Mouse (Mus musculus): ENCODE results near the gene Grrp1. TPM values are rescaled to one million over a fixed set of nuclear protein-coding genes. Genes with fewer than 3 reads are reported as not detected.

Gene Grrp1
- polyA plus RNA-seq, 1 experiment from 2014 or later, result 4.2 TPM

GRCm38 (mm10) chr4:134288397-134289256, 34.7 kb upstream of the Grrp1 start:
- H3K4me2 ChIP-seq (replicated peaks; ENCODE audit: low read depth), result peak overlapping the region; percentile 82
- H3K27ac ChIP-seq (replicated peaks), result no peak overlapping the region; the same call in 1 of the 2 replicates
- H3K4me3 ChIP-seq (ENCODE audit: low read depth, low read length), result peak overlapping the region; percentile 95; the same call in 1 of the 2 replicates
- 20% methylated on average over 11 of the region's 11 CpGs for WGBS
- TF ChIP-seq CTCF (IDR thresholded peaks at IDR 0.05; ENCODE audit: low read depth), result no peak
- TF ChIP-seq EP300 (optimal IDR thresholded peaks at IDR 0.05), result no peak
- no peaks in the 10 kb centered on the region for H3K9me3 ChIP-seq (ENCODE audit: control insufficient read depth, low read length)
- DNase-seq (ENCODE audit: low spot score) (no peak), ATAC-seq (ENCODE audit: low FRiP score, low TSS enrichment) (no peak)
- H3K27me3 ChIP-seq (ENCODE audit: control insufficient read depth, insufficient read depth, low read length), result no peaks in the 10 kb centered on the region
- no peaks in the 10 kb centered on the region for H3K36me3 ChIP-seq (ENCODE audit: control insufficient read depth, insufficient read depth, low read length)
- H3K4me1 ChIP-seq (replicated peaks; ENCODE audit: control insufficient read depth, insufficient read depth), result 0 out of 2 replicates have a peak, but pooled peaks cover 3% of the 10 kb centered on the region
- H3K9ac ChIP-seq (ENCODE audit: low read length), result peak overlapping the region; percentile 97

- Histone ChIP-seq H3K4me2 (replicated peaks; ENCODE audit: low read depth) (peak within 1 kb of the TSS; percentile 96), H3K9me3 (ENCODE audit: control insufficient read depth, low read length) (no peaks in the 10 kb centered on the region), H3K9ac (ENCODE audit: low read length) (peak within 1 kb of the TSS; percentile 97), H3K27me3 (ENCODE audit: control insufficient read depth, insufficient read depth, low read length) (no peaks in the 10 kb centered on the region), H3K4me1 (replicated peaks; ENCODE audit: control insufficient read depth, insufficient read depth) (0 out of 2 replicates have a peak, but pooled peaks cover 3% of the 10 kb centered on the region), H3K27ac (replicated peaks) (peak within 1 kb of the TSS; percentile 99), H3K36me3 (ENCODE audit: control insufficient read depth, insufficient read depth, low read length) (no peaks in the 10 kb centered on the region), H3K4me3 (ENCODE audit: low read depth, low read length) (peak within 1 kb of the TSS; percentile 95)
- under 1% methylated on average over 41 of the region's 43 CpGs for WGBS
- peak; percentile 85 for DNase-seq (ENCODE audit: low spot score)
- peak; percentile 83 for ATAC-seq (ENCODE audit: low FRiP score, low TSS enrichment)
- TF ChIP-seq CTCF (IDR thresholded peaks at IDR 0.05; ENCODE audit: low read depth) (0 out of 2 replicates have a peak, but pooled peaks have one; percentile 6), EP300 (optimal IDR thresholded peaks at IDR 0.05) (no peak)
Measured at GRCm38 (mm10) chr4:134287575-134288025, 33.7 kb upstream of the Grrp1 start, which contains the start of gene Pdik1l. Gene Pdik1l, minus strand, starts transcription at chr4:134287895.

GRCm38 (mm10) chr4:134287168-134287564, 33.3 kb upstream of the Grrp1 start:
- Histone ChIP-seq H3K9ac (ENCODE audit: low read length) (peak overlapping the region; percentile 97), H3K4me1 (replicated peaks; ENCODE audit: control insufficient read depth, insufficient read depth) (0 out of 2 replicates have a peak, but pooled peaks cover 3% of the 10 kb centered on the region), H3K27ac (replicated peaks) (peak overlapping the region; percentile 99), H3K4me3 (ENCODE audit: low read depth, low read length) (peak overlapping the region; percentile 95), H3K9me3 (ENCODE audit: control insufficient read depth, low read length) (no peaks in the 10 kb centered on the region), H3K36me3 (ENCODE audit: control insufficient read depth, insufficient read depth, low read length) (peaks cover under 1% of the 10 kb centered on the region; the same call in 1 of the 2 replicates), H3K4me2 (replicated peaks; ENCODE audit: low read depth) (peak overlapping the region; percentile 96), H3K27me3 (ENCODE audit: control insufficient read depth, insufficient read depth, low read length) (no peaks in the 10 kb centered on the region)
- DNase-seq (ENCODE audit: low spot score) (peak; percentile 97), ATAC-seq (ENCODE audit: low FRiP score, low TSS enrichment) (peak; percentile 92)
- under 1% methylated on average over 53 of the region's 59 CpGs for WGBS
- TF ChIP-seq CTCF (IDR thresholded peaks at IDR 0.05; ENCODE audit: low read depth), result peak; percentile 56; the same call in 1 of the 2 replicates
- no peak for TF ChIP-seq EP300 (optimal IDR thresholded peaks at IDR 0.05)

- WGBS, result 1% methylated on average over 54 of the region's 59 CpGs
- no peak for TF ChIP-seq CTCF (IDR thresholded peaks at IDR 0.05; ENCODE audit: low read depth)
- TF ChIP-seq EP300 (optimal IDR thresholded peaks at IDR 0.05), result no peak
- DNase-seq (ENCODE audit: low spot score) (peak; percentile 59), ATAC-seq (ENCODE audit: low FRiP score, low TSS enrichment) (peak; percentile 49)
- H3K4me3 ChIP-seq (ENCODE audit: low read depth, low read length), result peak overlapping the region; percentile 95
- H3K9ac ChIP-seq (ENCODE audit: low read length), result peak overlapping the region; percentile 94
- peak overlapping the region; percentile 96 for H3K4me2 ChIP-seq (replicated peaks; ENCODE audit: low read depth)
- H3K27ac ChIP-seq (replicated peaks), result peak overlapping the region; percentile 89
- H3K9me3 ChIP-seq (ENCODE audit: control insufficient read depth, low read length), result no peaks in the 10 kb centered on the region
- H3K4me1 ChIP-seq (replicated peaks; ENCODE audit: control insufficient read depth, insufficient read depth), result 0 out of 2 replicates have a peak, but pooled peaks cover 3% of the 10 kb centered on the region
- peaks cover 6% of the 10 kb centered on the region; the same call in 1 of the 2 replicates for H3K36me3 ChIP-seq (ENCODE audit: control insufficient read depth, insufficient read depth, low read length)
- no peaks in the 10 kb centered on the region for H3K27me3 ChIP-seq (ENCODE audit: control insufficient read depth, insufficient read depth, low read length)
Measured at GRCm38 (mm10) chr4:134286226-134287167, 32.6 kb upstream of the Grrp1 start.

- ATAC-seq (ENCODE audit: low FRiP score, low TSS enrichment) (no peak), DNase-seq (ENCODE audit: low spot score) (peak; percentile 52)
- no peak overlapping the region for H3K27ac ChIP-seq (replicated peaks)
- H3K4me1 ChIP-seq (replicated peaks; ENCODE audit: control insufficient read depth, insufficient read depth), result 0 out of 2 replicates have a peak, but pooled peaks cover 3% of the 10 kb centered on the region
- 75% methylated on average over 2 of the region's 2 CpGs for WGBS
- no peak overlapping the region for H3K9ac ChIP-seq (ENCODE audit: low read length)
- no peak for TF ChIP-seq EP300 (optimal IDR thresholded peaks at IDR 0.05)
- TF ChIP-seq CTCF (IDR thresholded peaks at IDR 0.05; ENCODE audit: low read depth), result no peak
- H3K27me3 ChIP-seq (ENCODE audit: control insufficient read depth, insufficient read depth, low read length), result no peaks in the 10 kb centered on the region
- no peak overlapping the region for H3K4me3 ChIP-seq (ENCODE audit: low read depth, low read length)
- H3K9me3 ChIP-seq (ENCODE audit: control insufficient read depth, low read length), result no peaks in the 10 kb centered on the region
- H3K4me2 ChIP-seq (replicated peaks; ENCODE audit: low read depth), result no peak overlapping the region
- peaks cover 6% of the 10 kb centered on the region; the same call in 1 of the 2 replicates for H3K36me3 ChIP-seq (ENCODE audit: control insufficient read depth, insufficient read depth, low read length)
Measured at GRCm38 (mm10) chr4:134284942-134285341, 31.0 kb upstream of the Grrp1 start.

All from stomach, postnatal 0 days (tissue).